ENCODE assay signal across 8 mouse cellular contexts in the genomic region with DNA sequence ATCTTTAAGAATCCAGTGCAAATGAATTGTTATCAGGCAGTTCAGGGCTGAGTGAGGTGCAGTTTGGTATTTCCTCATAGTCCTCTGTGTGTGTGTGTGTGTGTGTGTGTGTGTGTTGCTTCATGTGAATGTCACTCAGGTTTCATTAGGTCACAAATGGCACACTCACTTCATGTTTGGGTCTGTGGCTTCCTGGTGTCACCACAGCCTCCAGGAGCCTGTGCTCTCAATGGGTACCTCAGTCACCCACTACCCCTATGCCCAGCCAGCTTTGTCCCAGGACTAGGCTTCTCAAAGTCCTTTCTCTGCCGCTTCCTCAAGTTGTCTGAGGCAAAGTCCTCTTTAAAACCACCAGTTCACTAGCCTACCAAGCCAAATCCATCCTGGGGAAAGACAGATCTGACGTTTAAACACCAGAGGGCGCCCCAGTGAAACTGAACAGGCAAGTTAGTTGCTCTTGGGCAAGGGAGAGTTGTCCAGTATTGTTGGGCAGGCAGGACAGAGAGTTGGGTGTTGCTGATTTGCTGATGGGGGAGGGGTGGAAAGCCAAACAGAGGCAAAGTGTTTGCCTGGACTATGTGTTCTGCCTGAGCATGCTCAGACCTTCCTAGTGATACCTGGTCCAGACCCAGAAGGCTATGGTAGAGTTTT. TPM values are rescaled to one million over a fixed set of nuclear protein-coding genes. Genes with fewer than 3 reads are reported as not detected.
DNase-seq lines count a peak whose midpoint lies in the region; ATAC-seq lines count a peak whose summit lies in the region.

No protein-coding gene starts in this region.

- no peaks in the 10 kb centered on the region for H3K36me3 ChIP-seq in hindbrain, embryonic 15.5 days

- 5% methylated on average over 3 of the region's 3 CpGs for WGBS in hindbrain, embryonic 15.5 days

- ATAC-seq in hindbrain, embryonic 15.5 days (ENCODE audit: low FRiP score, low read depth), result 0 out of 2 replicates have a peak, but pooled peaks have one; percentile 30

- H3K4me2 ChIP-seq in hindbrain, embryonic 15.5 days, result no peak overlapping the region

- no peaks in the 10 kb centered on the region for H3K27me3 ChIP-seq in hindbrain, embryonic 15.5 days

- no peak overlapping the region for H3K27ac ChIP-seq in hindbrain, embryonic 15.5 days (replicated peaks)

- no peak overlapping the region for H3K9ac ChIP-seq in hindbrain, embryonic 15.5 days

- peak; percentile 56 for DNase-seq in ES-CJ7 (ENCODE audit: low read depth, low spot score)
- peak; percentile 37 for DNase-seq in c-Kit-positive CD71-positive TER-119-positive erythroid progenitor cells, embryonic 14.5 days (ENCODE audit: low spot score)
- peak; percentile 45 to 90 for DNase-seq in frontal cortex, adult 2 months (ENCODE audit: extremely low spot score in 1 of 2, low spot score in 1 of 2)
- DNase-seq in layer of hippocampus, postnatal 25 days (ENCODE audit: extremely low spot score in 1 of 2, low spot score in 1 of 2), result peak; percentile 68 to 90
- peak; percentile 91 for DNase-seq in lung, postnatal 25 days (ENCODE audit: low spot score)
- DNase-seq in right cerebral cortex, adult 18-20 months, result peak; percentile 77
- DNase-seq in urinary bladder, adult 18-20 months (ENCODE audit: low spot score in 2 of 2), result peak; percentile 67 to 68

- H3K4me3 ChIP-seq in hindbrain, embryonic 15.5 days, result no peak overlapping the region

- H3K9me3 ChIP-seq in hindbrain, embryonic 15.5 days, result no peaks in the 10 kb centered on the region

- no peaks in the 10 kb centered on the region for H3K4me1 ChIP-seq in hindbrain, embryonic 15.5 days (replicated peaks)

RNA-seq across cellular contexts. Expression of gene Gm10309, which starts 20.8 kb away (rescaled TPM):
- 0.04 TPM in 1 of 2 replicates, not detected in the other for polyA plus RNA-seq in frontal cortex, adult 2 months (2012; rRNA removed)
- 0.17 and 0.28 TPM in 2 replicates for polyA plus RNA-seq in hindbrain, embryonic 15.5 days (2015; fragmentation: Nextera tagmentation; extraction: Ambion mirVana)
- not detected for total RNA-seq in layer of hippocampus, postnatal 25 days (2021)

Comparison
In these comparisons a context has a peak if more than half of its experiments do, and no peak if none do; other contexts are left out.
1. DNase-seq: peak in every context shown above with its lines; median percentile 91 in lung, postnatal 25 days; 79 in layer of hippocampus, postnatal 25 days; 77 in right cerebral cortex, adult 18-20 months; 68 in frontal cortex, adult 2 months; 68 in urinary bladder, adult 18-20 months; 56 in ES-CJ7; 37 in c-Kit-positive CD71-positive TER-119-positive erythroid progenitor cells, embryonic 14.5 days.